9 mouse cellular contexts compared by ENCODE assay signal in the genomic region with DNA sequence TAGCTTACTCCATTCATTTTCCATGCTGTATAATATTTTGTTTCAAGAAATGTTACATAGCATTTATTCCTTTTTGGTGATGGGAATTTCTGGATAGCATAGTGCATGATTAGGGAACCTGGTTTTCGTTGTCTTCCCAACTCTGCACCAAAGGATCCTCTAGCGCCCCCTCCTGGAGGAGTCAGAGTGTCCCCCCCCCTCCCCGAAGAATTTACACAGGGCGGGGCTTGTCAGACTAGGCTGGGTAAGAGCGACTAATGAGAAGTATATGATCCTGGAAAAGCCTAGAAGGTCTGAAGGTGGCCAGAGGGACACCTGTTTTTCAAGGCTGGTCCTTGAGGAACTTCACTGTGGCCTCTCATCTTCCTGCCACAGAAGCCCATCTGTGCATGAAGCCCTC.
DNase-seq lines count a peak whose midpoint lies in the region; ATAC-seq and TF ChIP-seq lines count a peak whose summit lies in the region.
"Had no signal": no experiment of that assay in that cellular context is flagged by ENCODE, and none has a peak within 500 bp of the region (broad histone marks: within the 10 kb centered on the region; RNA-seq: fewer than 3 reads in every experiment).

No protein-coding gene starts in this region.

- H3K9ac ChIP-seq in forebrain, embryonic 11.5 days (ENCODE audit: low read length) = no peak overlapping the region
- no peak overlapping the region for H3K9ac ChIP-seq in forebrain, embryonic 15.5 days (replicated peaks)
- H3K9ac ChIP-seq: neural tube, embryonic 13.5 days had no signal

- H3K4me2 ChIP-seq in forebrain, embryonic 11.5 days (ENCODE audit: low read depth, low read length, severe bottlenecking) = no peak overlapping the region
- no peak overlapping the region for H3K4me2 ChIP-seq in forebrain, embryonic 15.5 days (replicated peaks)
- H3K4me2 ChIP-seq: neural tube, embryonic 13.5 days had no signal

- peak; percentile 55 for DNase-seq in forebrain, embryonic 11.5 days (ENCODE audit: low spot score)
- DNase-seq in thymus, adult 2 months = peak; percentile 34
- DNase-seq in thymus, adult 18-20 months = no peak
- peak; percentile 44 for DNase-seq in gastrocnemius, adult 18-20 months (ENCODE audit: low spot score)
- peak; percentile 73 for DNase-seq in liver
- DNase-seq in spleen, postnatal 10 days (ENCODE audit: low spot score in 2 of 2) = peak; percentile 7 to 65
- no peak for DNase-seq in midbrain, embryonic 10.5 days (ENCODE audit: low spot score)

- H3K9me3 ChIP-seq in forebrain, embryonic 11.5 days (ENCODE audit: control insufficient read depth, low read length) = no peaks in the 10 kb centered on the region
- no peaks in the 10 kb centered on the region for H3K9me3 ChIP-seq in forebrain, embryonic 15.5 days
- no peaks in the 10 kb centered on the region for H3K9me3 ChIP-seq in midbrain, embryonic 10.5 days (replicated peaks)
- H3K9me3 ChIP-seq: neural tube, embryonic 13.5 days had no signal

- H3K36me3 ChIP-seq in forebrain, embryonic 11.5 days (ENCODE audit: control insufficient read depth, insufficient read depth, low read length) = no peaks in the 10 kb centered on the region
- H3K36me3 ChIP-seq in forebrain, embryonic 15.5 days = no peaks in the 10 kb centered on the region
- H3K36me3 ChIP-seq in thymus, adult 2 months (ENCODE audit: control insufficient read depth, insufficient read depth, low read length) = no peaks in the 10 kb centered on the region
- H3K36me3 ChIP-seq in midbrain, embryonic 10.5 days = no peaks in the 10 kb centered on the region
- H3K36me3 ChIP-seq: neural tube, embryonic 13.5 days had no signal

- 0 out of 2 replicates have a peak, but pooled peaks have one; percentile 22 for TF ChIP-seq CTCF in thymus, adult 2 months (IDR thresholded peaks at IDR 0.05; ENCODE audit: borderline replicate concordance, control insufficient read depth, extremely low read depth, insufficient read depth, low read length, poor library complexity)

- no peaks in the 10 kb centered on the region for H3K27me3 ChIP-seq in forebrain, embryonic 11.5 days (ENCODE audit: control insufficient read depth, insufficient read depth, low read length)
- no peaks in the 10 kb centered on the region for H3K27me3 ChIP-seq in forebrain, embryonic 15.5 days
- H3K27me3 ChIP-seq in thymus, adult 2 months (ENCODE audit: control insufficient read depth, insufficient read depth, low read length) = no peaks in the 10 kb centered on the region
- H3K27me3 ChIP-seq in midbrain, embryonic 10.5 days (ENCODE audit: low read depth, poor library complexity, severe bottlenecking) = peaks cover 49% of the 10 kb centered on the region
- H3K27me3 ChIP-seq: neural tube, embryonic 13.5 days had no signal

- ATAC-seq in forebrain, embryonic 11.5 days (replicated peaks; ENCODE audit: low FRiP score) = no peak
- no peak for ATAC-seq in forebrain, embryonic 15.5 days (replicated peaks)

- TF ChIP-seq POLR2A in thymus, adult 2 months (IDR thresholded peaks at IDR 0.05; ENCODE audit: control insufficient read depth, extremely low read depth, insufficient read depth, low read length, poor library complexity) = no peak

- no peak overlapping the region for H3K4me3 ChIP-seq in forebrain, embryonic 11.5 days (ENCODE audit: low read depth, low read length)
- no peak overlapping the region for H3K4me3 ChIP-seq in forebrain, embryonic 15.5 days
- no peak overlapping the region for H3K4me3 ChIP-seq in thymus, adult 2 months (ENCODE audit: control insufficient read depth, insufficient read depth, low read length)
- H3K4me3 ChIP-seq in midbrain, embryonic 10.5 days = no peak overlapping the region
- H3K4me3 ChIP-seq: neural tube, embryonic 13.5 days had no signal

- WGBS in forebrain, embryonic 11.5 days = 51% methylated on average over 5 of the region's 5 CpGs
- 68% methylated on average over 5 of the region's 5 CpGs for WGBS in forebrain, embryonic 15.5 days
- WGBS in thymus, adult 2 months = 26% methylated on average over 5 of the region's 5 CpGs
- WGBS in midbrain, embryonic 10.5 days = 62% methylated on average over 5 of the region's 5 CpGs

- H3K27ac ChIP-seq in forebrain, embryonic 11.5 days (ENCODE audit: low read depth, low read length) = no peak overlapping the region
- H3K27ac ChIP-seq in forebrain, embryonic 15.5 days (replicated peaks) = no peak overlapping the region
- no peak overlapping the region for H3K27ac ChIP-seq in thymus, adult 2 months (ENCODE audit: control insufficient read depth, insufficient read depth, low read length)
- no peak overlapping the region for H3K27ac ChIP-seq in midbrain, embryonic 10.5 days (replicated peaks)
- H3K27ac ChIP-seq: neural tube, embryonic 13.5 days had no signal

- H3K4me1 ChIP-seq in forebrain, embryonic 11.5 days (replicated peaks; ENCODE audit: control insufficient read depth, insufficient read depth, low read length) = peaks cover 6% of the 10 kb centered on the region
- peaks cover 5% of the 10 kb centered on the region for H3K4me1 ChIP-seq in forebrain, embryonic 15.5 days
- H3K4me1 ChIP-seq in thymus, adult 2 months (replicated peaks; ENCODE audit: control insufficient read depth, insufficient read depth, low read length) = peaks cover 9% of the 10 kb centered on the region
- peaks cover 8% of the 10 kb centered on the region for H3K4me1 ChIP-seq in midbrain, embryonic 10.5 days
- H3K4me1 ChIP-seq: neural tube, embryonic 13.5 days had no signal

Comparison
In these comparisons a context has a peak if more than half of its experiments do, and no peak if none do; other contexts are left out.
1. DNase-seq: peak in forebrain, embryonic 11.5 days (single experiment), thymus, adult 2 months (single experiment), gastrocnemius, adult 18-20 months (single experiment), liver (single experiment) and spleen, postnatal 10 days (2 of 2); none in thymus, adult 18-20 months (0 of 2) and midbrain, embryonic 10.5 days (single experiment).